Mouse (Mus musculus) heart, postnatal 25 days (tissue): ENCODE results near the gene Desi2. TPM values are rescaled to one million over a fixed set of nuclear protein-coding genes. Genes with fewer than 3 reads are reported as not detected.
A peak's percentile ranks its signal among the peaks of the same experiment; 100 is the strongest.
"Not testable (repeated sequence)": the region's sequence is repeated elsewhere in the genome, so short reads cannot be mapped to it uniquely, and the experiment has no call there.

Experiments used
- DNase-seq: peaks from one replicate; pipeline ENCODE4 v3.0.0; 2022; ENCODE audit warnings: low spot score
- intact Hi-C: fragments of 180-260 bp; cut with DNase I; formaldehyde crosslinking; loops from one replicate; pipeline ENCODE4 v1.15.1; 2025
- total RNA-seq, 2 experiments: library from RNA; stranded (reverse); gene quantifications; 2 replicates each; pipeline ENCODE4 v1.2.3; 2021

Gene Desi2
- total RNA-seq: 10 to 100 TPM; 17.8 to 18.7 TPM

DNA sequence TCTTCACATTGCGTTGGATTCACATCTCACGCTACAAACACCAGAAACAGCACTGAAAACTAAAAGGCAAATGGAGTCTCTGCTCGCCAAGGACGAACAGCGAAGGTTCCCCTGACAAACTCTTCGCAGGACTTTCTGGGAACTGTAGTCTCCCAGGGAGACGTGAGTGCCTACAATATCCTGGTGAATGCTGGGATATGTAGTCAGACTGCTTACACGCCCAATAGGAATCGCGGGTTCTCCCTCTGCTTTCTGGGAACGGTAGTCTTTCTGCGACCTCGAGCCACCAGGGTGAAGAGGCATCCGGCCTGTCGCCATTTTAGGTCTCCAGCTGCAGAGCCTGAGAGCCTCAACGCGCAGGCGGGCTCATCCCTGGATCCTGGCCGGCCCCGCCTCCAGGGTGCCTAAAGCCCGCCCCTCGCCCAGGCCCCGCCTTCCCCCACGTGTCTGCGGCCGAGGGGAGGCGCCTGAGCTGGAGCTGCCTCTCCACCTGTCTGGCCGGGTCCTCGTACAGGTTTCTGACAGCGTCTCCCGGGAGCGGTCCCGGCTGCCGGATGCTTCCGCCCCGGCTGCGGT, at the start of gene Desi2:
Gene Desi2 (plus strand): TSS at position 202 of the 576 bp plus-strand sequence.
- intact Hi-C loops: loop anchor here (10.0 kb wide), 2 partner anchors 203 to 393 kb away; partner anchors contain the start of genes Adss and Catspere2

DNA sequence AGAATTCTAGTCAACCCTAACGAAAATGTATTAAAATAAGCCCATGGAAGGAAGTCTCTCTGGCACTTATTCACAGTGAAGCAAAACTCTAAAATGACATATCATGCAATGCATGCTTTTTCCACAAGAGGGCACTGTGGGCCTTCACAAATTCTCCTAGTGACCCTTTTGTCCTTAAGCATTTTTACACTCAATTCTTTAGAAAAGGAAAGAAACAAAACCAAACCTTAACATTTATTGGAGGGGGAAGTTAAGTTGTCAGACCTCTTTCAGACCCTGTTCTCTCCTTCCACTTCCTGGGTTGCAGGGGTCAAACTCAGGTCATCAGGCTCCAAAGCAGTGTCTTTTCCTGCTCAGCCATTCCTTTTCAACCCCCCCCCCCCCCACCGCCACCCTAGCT, 40.7 kb upstream of the Desi2 start:
- intact Hi-C loops: loop anchor here (5.0 kb wide), 2 partner anchors 96 to 306 kb away; no protein-coding TSS in a partner anchor
- DNase-seq: not testable (repeated sequence)

More for the DNA sequence above, at the start of gene Desi2:
- peak; percentile 97 for DNase-seq

DNA sequence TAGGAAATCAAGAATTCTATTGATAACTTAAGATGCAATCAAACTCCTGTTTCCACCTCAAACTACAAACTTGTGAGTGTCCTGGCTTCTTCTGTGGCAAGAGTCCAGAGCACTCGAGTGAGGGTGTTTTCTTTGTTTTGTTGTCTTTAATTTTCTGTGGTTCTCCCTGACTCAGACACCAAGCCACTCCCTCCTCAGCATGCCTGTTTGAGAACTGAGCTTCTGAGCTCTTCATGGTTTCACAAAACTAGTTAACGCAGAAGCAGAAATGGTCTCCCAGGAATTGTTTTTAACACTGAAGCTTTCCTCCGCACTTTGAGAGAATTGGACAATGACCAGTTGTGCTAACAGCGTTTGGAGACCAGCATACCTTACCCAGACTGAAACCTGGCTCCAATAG, 40.3 kb upstream of the Desi2 start:
- not testable (repeated sequence) for DNase-seq
- intact Hi-C loops: loop anchor here (5.0 kb wide), 2 partner anchors 95 to 305 kb away; no protein-coding TSS in a partner anchor

DNA sequence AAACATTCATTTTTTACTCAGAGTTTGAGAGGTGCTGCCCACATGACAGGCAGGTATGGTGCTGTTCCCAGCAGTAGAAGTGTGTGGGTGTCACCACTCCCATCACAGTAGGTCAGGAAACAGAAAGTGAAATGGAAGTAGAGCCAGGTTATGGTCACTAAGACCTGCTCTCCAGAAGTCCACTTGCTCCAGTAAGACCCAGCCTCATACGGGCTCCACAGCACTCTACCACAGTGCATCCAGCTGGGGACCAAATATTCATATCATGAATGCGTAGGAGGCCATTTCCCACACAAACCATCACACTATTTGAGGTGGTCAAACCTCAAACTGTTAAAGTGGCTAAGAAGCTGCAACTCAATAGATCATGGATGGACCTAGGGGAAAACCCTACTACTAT, 5.0 kb upstream of the Desi2 start:
- intact Hi-C loops: loop anchor here (10.0 kb wide), 2 partner anchors 197 to 387 kb away; partner anchors contain the start of genes Adss and Catspere2
- DNase-seq: no peak

DNA sequence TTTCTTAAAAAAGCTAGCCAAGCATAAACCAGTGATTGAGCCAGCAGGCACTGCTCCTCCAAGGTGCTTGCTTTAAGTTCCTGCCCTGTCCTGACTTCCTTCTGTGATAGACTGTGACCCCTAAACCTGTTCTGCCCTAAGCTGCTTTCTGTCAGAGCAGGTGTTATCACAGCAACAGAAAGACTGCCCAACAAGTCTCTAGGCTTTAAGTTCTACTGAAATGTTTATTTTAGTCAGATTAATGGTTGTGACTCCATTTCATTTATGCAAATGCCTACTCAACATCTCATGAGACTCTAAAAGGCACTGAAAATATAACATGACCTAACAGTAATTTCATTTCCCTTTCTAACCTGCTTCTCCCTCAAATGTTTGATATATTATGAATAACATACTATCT, 1.6 kb upstream of the Desi2 start:
- intact Hi-C loops: loop anchor here (10.0 kb wide), 2 partner anchors 201 to 391 kb away; partner anchors contain the start of genes Adss and Catspere2
- no peak for DNase-seq

DNA sequence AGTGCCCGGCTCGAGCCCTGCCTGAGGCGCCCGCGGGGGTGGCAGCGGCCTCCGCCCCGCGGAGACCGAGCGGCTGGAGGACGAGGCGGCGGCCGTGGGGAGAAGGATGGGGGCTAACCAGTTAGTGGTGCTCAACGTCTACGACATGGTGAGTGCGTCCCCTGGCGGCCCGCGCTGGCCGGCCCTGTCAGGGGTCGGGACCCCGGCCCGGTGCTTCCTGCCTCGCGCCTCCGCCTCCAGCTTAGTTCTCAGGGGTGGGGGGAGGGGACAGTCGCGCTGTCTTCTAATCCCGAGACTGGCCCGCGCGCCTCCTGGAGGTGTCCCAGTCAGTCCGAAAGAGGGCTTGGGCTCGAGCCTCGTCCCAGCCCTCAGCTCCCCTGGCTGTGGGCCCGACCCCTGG, 593 bp downstream of the Desi2 start:
- intact Hi-C loops: loop anchor here (10.0 kb wide), 2 partner anchors 203 to 393 kb away; partner anchors contain the start of genes Adss and Catspere2
- not testable (repeated sequence) for DNase-seq

DNA sequence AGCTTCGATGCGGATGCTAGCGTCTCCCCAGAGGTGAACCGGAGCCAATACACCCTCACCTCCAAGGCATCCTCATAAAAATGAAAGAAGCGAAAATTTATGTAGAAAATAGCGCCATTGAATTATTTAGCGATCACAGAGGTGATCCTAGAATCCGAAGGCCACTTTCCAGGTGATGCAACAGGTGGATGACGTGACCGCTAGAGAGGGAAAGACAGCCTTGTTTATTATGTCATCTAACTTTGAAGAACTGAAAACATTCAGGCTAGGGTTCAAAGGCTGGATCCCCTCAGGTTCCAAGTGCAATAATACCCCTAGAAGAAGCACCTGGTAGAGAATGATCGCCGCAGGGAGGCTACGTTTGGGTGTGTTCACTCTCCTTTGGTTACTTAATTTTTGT, 1.2 kb downstream of the Desi2 start:
- no peak for DNase-seq
- intact Hi-C loops: loop anchor here (10.0 kb wide), 2 partner anchors 204 to 394 kb away; partner anchors contain the start of genes Adss and Catspere2

DNA sequence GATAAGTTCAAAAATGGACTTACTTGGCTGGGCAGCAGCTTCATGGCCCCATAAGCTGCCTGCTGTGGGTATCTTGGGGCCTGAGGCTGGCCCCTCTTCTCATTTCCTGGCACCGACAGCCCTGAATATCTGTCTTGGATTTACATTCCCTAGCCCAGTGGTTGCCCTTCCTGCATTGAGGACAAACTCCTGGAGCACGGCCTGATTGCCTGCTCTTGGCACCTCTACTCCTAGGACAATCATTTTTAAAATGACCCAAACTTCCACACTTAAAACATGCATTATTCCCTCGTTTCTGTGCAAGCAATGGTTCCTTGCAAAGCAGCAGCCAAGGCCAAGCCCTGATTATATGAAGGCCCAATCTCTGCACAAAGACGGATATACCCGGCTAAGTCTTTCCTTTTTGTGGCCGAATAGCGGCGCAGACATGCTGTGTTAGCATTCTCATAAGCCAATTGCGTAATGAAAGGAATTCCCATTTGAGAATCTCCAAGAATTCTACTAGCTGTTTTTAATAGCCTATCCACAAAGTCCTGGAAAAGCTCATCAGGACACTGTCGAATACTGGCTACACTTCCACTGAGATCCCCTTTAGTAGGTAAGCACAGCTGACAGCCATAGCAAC, 18.6 kb downstream of the Desi2 start:
- intact Hi-C loops: no loop called here
- peak; percentile 9 for DNase-seq

DNA sequence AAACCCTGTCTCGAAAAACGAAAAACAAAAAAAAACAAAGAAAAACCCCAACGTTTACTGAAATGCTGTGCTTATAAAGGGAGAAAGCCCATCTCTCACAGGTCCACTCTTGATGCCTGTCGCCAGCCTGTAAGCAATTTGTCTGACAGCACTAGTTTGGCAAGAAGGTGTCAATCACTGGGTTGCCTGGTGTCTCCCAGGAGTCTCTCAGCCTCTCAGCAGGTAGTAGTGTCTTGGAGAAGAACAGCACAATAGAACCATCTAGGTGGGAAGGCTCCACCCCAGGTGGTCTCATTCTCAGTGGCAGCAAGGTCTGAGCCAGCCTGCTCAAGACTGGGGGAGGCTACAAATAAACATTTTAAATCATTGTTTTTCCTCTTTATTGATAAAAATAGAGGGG, 20.6 kb downstream of the Desi2 start:
- DNase-seq, intact Hi-C loops: not testable (repeated sequence)

DNA sequence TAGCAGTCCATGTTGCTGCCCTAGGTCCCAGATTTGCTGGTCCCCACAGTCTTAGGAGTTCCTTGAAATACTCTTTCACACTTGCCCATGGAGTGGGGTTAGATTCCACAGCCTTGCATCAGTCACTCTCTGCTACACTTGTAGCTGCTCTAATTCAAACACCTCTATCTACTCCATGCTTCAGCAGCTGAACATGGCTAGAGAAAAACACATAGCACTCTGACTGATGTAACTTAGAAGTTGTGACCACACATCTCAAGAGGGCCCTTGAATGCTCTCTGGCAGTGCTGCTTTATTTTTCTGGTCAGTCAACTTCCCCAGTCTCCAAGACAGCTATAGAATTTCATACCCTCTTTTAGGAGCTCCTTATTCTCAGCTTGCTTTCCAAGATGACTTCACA, 22.7 kb downstream of the Desi2 start:
- intact Hi-C loops: no loop called here
- DNase-seq: no peak

DNA sequence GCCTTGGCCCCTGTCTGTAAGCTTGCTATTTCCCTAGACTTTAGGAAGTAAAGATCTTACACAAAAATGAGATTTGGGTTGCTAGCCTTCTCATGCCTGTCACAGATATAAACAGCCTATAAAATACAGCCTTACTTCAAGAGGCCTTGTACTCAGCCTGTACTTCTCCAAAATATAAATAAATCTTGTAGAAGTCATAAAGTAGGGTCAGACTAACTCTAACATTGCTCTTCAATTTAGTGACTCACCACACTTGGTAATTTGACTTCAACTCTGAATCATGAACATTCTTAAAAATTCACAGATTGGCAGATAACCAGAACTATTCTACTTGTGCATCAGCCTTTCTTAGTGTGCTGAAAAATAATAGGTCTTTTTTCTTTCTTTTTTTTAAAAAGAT, 29.9 kb downstream of the Desi2 start:
- no peak for DNase-seq

DNA sequence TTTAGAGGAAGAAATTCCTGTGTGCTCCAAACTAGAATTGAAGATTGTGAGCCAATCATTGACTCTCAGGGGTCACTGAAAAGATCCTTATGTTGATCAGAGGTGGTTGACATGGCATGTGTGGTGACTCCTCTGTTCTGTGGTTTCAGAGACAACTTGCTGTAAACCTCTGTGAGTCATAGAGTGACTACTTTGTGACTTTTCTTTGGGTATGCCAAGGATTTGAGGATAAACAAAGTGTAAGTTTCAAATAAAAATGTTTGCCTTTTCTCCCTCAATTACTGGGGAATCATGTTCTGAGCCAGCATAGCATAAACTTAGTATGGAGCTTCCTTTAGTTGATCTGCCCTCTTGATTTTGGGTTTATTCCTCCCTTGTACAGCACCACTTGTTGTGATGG, 31.1 kb downstream of the Desi2 start:
- intact Hi-C loops: no loop called here
- DNase-seq: no peak

More for the DNA sequence above, 29.9 kb downstream of the Desi2 start:
- intact Hi-C loops: no loop called here

DNA sequence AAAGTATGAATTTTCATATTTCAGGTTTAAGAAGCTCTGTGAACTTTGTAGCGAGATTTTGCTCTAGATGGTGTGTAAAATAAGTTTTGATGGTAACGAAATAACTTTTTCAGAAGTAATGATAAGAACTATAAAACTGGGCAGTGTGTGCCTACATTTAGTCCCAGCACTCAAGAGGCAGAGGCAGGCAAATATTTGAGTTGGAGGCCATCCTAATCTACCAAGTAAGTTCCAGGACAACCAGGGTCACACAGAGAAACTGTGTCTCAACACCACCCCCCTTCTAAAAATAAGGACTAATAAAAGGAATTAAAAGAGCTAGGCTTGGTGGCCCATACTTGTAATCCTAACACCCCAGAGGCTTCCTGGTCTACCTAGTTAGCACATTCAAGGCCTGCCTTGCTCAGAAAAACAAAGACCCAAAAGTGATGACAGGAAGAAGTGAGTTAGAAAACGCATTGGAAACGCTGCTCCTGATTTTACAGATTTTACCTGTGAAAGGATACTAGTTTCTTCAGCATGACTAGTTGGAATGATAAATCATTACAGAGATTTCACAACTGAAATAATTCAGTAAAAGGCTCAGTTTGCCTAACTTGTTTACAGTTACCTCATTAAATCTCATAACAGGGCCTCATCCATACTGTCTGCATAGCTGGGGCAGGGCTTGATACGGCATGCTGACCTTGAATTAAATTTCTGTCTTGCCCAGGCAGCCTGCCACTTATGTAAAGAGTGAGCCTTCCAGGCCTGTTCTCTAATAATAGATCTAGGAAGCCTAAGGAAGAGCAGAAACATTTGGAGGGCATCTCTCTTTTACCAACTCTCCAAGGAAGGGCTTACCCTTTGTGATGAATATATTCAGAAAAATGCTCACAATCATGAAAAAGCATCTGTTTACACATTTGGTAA, 32.2 kb downstream of the Desi2 start:
- intact Hi-C loops: no loop called here
- DNase-seq: no peak

DNA sequence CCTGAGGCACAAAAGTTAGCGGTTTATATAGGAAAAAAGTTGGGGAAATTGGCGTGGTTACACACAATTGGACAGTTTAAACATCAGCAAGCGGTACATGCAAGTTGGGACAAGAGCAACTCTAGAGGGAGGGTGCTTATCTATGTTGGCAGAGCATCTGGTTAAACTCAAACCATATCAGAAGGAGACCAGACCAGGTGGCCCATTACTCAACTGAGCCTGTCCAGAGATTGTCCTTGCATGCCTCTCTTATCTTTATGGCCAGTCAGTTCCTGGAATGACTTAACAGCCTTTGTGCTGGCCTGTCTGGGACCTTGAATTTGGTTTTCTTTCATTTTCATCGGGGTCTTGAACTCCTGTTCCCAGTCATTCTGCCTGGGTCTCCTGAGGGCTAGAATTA, 41.7 kb downstream of the Desi2 start:
- intact Hi-C loops, DNase-seq: not testable (repeated sequence)

DNA sequence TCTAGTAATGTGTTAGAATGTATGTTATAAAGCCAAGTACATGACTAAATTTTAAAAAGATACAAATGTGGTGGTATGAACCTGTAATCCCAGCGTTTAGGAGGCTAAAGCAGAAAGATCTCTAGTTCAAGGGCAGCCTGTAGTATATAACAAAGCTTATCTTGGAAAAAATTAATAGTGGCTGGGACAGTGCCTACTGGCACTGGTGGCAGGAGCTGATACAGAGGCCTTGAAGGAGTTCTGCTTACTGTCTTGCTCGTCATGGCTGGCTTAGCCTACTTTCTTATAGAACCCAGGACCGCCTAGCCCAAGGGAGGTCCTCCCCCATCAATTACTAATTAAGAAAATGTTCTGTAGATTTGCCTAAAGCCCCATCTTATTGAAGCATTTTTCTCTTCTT, 46.9 kb downstream of the Desi2 start:
- no peak for DNase-seq
- intact Hi-C loops: no loop called here

DNA sequence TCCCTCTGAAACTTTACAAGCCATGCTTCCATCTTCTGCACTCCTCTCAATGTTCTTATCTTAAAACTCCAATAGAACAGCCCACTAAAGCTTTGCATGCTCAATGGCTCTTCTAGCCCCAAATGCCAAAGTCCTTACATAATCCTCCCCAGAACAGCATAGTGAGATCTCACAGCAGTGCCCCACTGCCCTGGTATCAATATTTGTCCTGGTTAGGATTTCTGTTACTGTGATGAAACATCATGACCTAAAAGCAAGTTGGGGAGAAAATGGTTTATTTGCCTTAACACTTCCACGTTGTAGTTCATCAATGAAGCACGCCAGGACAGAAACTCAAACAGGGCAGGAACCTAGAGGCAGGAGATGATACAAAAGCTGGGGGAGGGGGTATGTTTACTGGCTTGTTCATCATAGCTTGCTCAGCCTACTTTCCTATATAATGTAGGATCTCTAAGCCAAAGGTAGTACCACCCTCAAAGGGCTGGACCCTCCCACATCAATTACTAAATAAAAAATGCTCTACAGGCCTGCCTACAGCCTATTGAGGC, 48.8 kb downstream of the Desi2 start:
- DNase-seq: no peak

DNA sequence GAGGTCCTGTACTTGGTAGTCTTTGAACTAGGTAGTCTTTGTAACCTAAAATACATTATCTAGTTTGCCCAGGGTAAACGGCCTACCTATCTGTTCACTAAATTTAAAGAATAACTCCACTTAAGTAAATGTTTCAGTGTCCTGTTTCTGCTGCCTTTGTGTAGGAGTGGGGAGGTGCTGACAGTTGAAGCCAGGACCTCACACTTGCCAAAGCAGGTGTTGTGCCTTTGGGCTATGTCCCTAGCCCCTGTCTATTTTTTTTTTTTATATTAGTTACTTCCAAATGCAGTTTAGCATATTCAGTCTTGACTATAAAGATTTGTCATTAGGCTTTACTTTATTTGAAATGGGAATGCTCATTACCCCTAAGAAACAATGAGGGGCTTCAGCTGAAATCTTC, 51.5 kb downstream of the Desi2 start:
- intact Hi-C loops: no loop called here
- DNase-seq: no peak

More for the DNA sequence above, 48.8 kb downstream of the Desi2 start:
- intact Hi-C loops: no loop called here

DNA sequence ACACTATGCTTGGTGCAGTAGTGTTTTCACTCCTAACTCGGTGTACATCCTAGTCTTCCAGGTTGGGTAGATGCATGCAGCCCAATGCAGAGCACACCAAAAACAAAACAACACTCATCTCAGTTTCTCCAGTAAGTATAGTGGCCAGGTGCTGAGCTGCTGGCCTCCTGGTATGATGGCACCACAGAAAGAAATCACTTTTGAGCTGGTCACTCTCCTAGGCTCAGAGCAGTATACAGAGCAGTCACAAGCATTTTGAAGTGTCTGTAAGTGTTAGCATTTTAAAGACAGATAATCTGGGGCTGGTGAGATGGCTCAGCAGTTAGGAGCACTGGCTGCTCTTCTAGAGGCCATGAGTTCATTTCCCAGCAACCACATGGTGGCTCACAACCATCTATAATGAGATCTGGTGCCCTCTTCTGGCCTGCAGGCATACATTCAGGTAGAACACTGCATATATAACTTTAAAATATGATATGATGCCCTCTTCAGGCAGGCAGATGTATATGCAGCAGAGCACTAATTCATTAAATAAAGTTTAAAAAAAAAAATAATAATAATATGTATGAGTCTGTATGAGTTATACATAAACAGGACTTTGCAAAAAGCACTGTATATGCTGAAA, 54.8 kb downstream of the Desi2 start:
- no peak for DNase-seq
- intact Hi-C loops: loop anchor here (5.0 kb wide), 1 partner anchor 95 kb away; no protein-coding TSS in a partner anchor

DNA sequence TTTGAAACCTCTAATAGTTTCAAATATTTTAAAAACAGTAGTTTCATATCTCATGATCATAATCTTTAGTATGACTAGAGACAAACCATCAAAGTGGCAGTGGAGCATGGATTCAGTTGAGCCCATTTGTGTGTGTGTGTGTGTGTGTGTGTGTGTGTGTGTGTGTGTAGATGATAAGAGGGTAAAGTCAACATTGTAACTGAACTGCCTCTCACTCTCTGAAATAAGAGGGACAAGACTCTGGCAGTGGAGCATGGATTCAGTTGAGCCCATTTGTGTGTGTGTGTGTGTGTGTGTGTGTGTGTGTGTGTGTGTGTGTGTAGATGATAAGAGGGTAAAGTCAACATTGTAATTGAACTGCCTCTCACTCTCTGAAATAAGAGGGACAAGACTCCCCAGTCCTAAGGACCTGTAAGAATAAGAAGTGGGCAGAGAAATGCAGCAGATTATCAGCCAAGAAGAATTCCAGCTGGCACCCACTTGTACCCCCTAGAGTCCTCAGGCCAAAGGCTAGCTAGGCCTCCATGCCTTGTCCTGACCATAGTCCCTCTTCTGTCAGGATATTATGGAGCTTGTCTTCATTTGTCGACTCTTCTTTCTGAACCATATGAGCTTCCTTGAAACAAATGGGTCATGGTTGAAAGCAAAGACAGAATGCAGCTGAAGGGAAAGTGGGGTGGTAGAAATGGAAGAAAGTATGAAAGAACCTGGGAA, 61.0 kb downstream of the Desi2 start:
- DNase-seq: no peak
- intact Hi-C loops: loop anchor here (5.0 kb wide), 1 partner anchor 54 kb away; no protein-coding TSS in a partner anchor
